Mouse (Mus musculus): ENCODE data around the gene Med23.

The Med23 gene

DNA sequence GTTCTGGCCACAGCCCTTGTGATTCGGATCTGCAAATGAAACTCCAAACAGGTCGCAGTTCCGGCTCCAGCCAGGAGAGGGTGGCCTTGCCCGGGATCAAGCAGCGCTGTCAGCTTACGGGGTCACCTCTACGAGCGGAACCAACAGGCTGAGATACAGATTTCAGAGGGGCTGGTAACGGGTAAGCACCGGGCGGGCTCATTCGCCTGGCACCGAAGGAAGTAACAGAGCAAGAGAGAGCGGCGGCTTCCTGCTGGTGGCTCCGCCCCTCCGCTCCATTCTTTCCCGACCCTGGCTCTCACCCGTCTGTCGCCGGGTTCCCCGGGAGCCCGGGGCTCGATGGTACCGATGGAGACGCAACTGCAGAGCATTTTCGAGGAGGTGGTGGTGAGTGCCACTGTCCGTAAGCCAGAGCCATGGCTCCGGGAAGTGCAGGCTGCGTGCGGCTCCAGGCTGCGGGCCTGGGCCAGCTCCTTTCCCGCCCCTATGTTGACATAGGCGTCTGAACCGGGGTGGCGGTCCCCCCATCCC is at the start of gene Med23:
Gene Med23 (plus strand): TSS at position 227 of the 531 bp plus-strand sequence.
- DNase-seq (ENCODE audit: low spot score): peak; percentile 98

DNA sequence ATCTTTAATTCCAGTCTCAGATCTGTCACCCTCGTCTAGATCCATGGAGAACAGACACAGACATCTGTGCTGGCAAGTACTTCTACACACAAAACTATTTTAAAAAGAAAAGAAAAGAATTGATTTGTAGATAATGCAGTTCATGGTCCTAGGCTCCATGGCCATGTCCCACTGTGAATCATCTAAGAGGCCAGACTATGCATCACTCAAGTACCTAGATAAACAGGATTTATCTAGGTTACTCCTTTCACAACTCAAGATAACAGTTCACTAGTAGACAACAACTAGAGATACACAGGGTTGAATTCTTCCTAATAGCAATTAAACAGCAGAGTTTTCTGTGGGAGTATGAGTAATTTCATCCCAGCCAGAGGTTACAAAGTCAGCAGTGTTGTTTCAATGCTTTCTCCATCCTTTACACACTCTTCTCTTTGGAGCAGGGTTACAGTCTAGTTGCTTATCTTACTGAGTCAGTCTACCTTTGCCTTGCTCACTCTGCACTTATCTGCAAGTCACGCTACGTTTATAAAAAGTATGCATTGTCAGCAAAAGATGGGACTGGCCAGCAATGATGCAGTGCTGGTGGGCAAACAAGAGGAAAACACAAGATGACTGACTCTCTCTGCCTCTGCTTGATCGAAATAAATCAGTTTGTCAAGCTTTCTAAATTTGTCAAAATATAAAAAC is 47.7 kb upstream of the Med23 start:
- no peak for DNase-seq (ENCODE audit: low spot score)

DNA sequence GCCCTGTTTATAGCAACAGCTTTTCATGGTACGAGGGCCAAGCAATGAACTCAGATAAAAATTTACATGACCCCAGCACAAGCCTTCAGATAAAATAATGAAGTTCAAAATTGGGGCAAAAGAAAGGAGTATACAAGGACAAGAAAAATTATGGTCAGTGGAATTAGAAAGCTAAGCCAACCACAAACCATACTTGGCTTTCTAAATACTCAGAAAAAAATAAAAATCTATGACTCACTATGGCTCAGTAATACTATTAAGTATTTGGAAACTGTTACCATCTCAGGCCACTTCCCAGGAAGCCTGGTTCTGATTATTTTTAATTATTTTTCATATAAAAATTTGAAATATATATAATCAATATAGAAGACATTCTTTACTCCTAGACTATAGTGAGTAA is 46.9 kb upstream of the Med23 start:
- no peak for DNase-seq (ENCODE audit: low spot score)

DNA sequence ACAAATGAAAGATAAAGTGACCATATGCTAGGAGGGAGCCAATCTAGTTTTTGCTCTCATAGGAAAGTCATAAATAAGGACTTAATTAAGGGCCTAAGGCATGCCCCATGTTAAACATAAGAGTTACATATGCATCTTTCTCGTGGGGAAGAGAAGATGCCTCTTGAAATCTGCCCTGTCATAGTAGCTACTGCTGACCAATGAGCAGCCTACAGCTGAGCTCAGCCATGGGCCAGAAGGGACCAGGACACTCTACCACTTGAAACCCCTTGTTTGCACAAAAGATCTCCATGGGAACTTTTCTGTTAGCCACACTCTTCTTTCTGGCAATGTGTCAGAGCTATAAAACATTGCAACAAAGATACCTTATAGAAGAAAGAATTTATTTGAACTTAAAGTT is 46.5 kb upstream of the Med23 start:
- DNase-seq (ENCODE audit: low spot score): no peak

DNA sequence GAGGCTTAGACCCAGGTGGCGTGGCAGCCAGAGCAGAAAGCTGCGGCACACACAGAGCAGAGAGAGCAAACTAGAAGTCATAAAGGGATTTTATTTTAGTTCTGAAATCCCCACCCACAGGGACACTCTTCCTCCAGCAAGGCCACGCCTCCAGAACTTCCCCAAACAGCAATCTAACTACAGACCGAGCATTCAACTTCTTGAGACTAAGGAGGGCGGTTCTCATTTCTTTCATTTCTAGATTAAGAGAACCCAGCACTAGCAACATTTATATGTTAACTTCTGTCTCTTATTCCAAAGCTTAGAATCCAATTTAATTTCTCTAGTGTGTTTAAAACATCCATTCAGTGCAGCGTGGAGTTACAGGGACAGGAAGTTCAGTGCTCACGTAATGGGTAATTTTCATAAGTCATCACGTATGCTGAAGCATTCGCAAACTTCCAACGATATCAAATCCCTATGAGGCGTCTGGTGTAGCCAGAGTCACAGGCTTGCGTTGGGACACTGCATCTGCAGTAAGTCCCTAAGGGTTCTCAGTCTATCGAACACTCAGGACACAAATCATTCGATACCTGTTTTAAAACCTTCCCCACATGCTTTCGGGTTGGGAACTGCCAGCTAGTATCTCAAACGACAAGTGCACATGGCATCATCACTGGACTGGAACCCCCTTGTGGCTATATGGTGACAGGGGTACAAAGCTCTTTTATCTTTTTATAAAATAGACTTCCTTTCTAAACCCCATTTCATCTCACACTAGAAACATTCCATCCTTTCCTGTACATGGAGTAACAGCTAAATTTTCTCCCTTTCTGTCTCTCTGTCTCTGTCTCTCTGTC is 45.9 kb upstream of the Med23 start:
- DNase-seq (ENCODE audit: low spot score): no peak

DNA sequence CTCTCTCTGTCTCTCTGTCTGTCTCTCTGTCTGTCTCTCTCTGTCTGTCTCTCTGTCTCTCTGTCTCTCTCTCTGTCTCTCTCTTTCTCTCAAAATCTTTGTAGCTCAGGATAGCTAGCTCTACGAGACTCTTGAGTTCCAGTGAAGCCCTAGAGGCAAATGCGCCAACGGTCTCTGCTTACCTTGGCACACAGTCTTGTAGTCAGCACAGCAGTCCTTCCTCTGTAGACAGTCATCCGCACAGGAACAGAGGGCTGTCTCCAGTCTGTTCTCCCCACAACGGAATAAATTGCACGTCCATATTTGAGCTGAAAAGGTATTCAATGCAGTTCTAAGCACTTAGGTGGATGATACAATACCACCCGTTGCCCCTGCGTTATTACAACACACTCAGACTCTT is 45.2 kb upstream of the Med23 start:
- DNase-seq (ENCODE audit: low spot score): no peak

DNA sequence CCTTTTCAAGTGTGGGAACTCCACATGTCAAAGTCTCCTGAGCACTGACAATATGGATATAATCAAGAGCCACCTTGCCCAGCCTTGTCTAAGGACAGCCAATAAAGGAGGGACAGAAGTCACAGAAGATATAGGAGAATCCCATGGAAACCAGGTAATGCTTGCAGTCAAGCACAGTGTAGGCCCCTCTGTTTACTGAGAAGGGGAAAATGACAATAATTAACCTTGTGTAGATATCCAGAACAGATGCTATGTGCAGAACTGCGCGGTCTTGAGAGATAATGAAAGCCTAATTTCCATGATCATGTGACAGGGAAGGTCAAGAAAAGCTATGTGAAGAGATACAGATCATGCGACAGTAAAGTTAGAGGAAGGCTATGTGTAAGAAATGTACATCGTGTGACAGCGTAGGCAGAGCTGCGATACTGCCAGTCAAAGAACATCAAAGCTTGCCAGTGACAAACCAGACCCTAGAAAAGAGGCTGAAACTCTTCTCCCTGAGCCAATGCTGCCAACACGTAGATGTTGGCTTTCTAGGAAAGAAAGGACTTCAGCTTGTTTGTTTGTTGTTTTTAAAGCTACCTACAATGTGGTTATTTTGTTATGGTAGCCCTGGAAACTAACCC is 44.2 kb upstream of the Med23 start:
- no peak for DNase-seq (ENCODE audit: low spot score)

DNA sequence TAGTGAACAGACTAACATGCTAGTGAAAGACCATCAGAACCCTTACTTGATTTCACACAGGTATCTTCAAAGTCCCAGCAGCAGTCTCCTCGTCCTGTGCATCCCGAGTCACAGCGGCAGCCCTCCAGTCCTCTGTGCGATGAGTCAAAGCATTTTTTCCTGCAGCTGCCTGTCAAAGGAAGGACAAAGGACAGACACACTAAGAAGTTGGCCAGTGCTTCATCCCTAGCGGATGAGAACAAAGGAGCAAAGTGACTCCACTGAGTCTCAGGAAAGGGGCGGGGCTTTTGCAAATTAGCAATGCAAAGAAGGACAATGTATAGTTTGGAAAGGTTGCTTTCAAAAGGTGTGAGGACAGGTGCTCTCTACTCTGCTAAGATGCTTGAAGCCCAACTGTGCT is 43.7 kb upstream of the Med23 start:
- DNase-seq (ENCODE audit: low spot score): peak; percentile 35

DNA sequence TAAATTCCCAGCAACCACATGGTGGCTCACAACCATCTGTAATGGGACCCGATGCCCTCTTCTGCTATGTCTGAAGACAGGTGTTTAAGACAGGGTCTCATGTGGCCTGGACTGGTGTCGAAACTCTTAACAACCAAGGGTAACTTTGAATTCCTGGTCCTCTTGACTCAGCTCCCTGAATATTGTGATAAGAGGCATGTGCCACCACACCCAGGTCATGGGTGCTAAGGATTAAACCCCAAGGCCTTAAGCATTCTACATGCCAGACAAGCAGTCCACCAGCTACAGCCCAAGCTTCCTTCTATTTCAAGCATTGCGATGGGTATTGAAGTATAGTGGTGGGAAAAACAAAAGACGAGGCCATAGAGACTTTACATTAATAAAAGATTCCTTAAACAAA is 41.6 kb upstream of the Med23 start:
- DNase-seq (ENCODE audit: low spot score): no peak

DNA sequence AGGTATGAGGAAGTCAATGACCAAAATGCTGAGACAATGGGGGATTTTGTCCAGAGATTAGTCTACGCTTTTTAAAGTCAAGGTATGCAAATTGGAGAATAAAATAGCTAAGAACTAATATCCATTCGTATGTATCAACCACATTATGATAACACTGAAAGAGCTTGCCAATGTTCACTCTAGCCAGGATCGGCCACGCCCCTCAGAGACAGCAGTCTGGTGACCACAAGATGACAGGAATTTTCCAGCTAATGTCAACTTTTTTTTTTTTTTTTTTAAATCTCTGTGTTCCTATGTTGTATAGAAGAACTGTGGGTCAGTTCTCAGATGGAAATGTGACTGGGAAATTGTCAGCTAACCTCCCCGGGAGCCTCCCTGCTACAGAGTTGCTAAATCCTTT is 39.3 kb upstream of the Med23 start:
- DNase-seq (ENCODE audit: low spot score): no peak

DNA sequence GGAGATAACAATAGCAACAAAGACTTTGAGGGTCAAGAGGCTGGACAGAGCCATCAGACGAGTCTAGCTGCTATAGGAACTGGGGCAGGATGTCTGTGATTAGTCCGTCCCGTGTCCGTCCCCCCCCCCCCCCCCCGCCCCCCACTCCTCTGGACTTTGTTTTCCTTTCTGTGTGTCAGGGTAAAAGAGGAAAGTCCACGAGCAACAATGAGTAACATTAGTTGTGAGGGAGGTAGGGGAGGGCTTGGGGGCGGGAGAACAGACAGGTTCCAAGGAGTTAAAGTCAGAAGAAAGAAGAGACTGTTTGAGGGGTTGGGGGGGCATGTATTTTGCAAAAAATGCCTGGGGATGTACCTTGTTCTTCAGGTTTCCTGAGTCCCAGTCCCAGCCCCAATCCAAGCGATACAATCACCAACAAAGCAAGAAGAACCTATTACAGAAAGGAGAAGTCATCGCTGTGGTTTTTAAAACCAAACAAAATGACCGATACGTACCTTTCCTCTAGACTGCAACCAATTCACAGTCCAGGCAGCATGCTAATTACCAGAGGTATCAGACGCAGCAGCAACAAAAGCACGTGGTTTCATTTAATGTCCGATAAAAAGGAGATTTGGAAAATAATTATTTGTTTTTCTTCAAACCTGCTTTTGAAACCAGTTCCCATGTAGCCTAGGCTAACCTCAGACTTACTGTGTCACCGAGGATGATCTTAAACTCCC is 38.2 kb upstream of the Med23 start:
- no peak for DNase-seq (ENCODE audit: low spot score)

DNA sequence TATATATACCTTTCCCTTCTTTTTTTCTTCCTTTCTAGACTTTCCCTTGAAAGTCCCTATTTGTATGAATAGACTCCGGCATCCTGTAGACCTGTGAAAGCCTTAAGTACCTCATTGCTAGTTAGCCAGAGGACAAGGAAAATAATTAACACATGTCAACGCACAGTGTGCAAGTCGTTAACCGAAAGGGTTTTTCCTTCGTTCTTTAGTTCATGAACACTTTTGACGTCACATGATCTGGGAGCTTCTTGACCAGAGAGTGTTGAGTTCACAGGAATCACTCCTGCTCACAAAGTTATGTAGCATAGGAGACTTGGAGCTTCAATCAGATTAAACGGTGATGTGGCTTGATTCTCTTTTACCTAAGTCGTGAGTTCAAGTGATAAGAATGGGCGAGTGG is 37.5 kb upstream of the Med23 start:
- DNase-seq (ENCODE audit: low spot score): no peak

DNA sequence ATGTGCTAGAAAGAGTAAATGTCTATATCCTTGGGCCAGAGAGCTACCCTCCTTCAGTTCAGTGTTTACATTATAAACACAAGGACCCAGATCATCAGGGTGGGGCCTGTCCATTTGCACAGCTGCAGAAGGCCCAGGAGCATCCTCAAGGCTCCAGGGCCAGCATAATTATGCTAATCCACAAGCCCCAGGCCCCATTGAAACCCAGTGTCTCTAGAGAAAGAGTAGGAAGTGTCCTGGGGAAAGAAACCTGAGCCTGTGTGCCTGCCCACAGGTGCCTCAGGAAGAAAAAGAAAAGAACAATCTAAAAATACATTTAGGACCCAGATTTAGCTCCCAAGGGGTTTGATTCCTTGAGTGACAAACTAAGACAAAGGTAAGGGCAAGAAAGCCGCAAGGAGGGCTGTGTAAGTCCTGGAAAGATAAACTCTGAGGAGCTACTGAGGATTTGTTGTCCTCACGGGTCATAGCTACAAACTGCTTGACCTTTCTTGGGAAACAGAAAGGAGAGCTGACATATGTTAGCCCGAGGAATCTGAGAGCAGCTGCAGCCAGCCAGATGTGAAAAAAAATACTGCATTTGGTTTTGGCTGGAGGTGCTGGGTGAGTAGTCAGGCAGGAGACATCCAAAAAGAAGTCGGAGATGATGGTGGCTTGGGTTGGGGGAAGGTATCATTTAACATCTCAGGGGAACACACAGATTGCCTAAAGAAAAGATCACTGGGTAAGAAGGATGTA is 35.0 kb upstream of the Med23 start:
- DNase-seq (ENCODE audit: low spot score): peak; percentile 59

DNA sequence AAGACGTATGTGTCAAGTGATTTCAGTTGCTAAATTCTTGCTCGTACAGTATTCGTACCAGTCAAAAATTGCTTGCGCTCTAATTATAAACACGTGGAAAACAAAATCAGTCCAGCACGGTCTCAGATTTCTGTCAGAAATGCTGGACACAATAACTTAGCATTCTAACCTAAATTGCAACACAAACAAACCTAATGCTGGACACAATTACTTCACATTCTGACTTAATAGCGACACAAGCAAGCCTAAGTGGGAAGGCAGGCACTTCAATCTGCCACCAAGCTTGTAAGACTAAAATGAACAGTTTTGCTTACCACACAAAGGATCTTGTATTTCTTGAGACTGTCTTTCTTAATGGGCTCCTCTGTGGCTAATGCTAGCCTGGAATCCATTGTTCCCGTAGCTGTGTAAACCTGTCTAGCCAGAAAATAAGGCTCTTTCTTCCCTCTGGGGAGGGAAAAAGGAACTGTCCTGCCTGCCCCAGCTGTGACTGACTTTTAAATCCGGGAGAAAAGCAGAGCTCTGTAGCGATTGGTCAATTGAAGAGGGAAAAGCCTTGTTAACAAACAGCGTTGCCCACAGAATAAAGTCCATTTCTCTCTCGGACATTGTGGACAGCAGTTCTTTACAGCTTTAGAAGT is 34.0 kb upstream of the Med23 start:
- peak; percentile 77 for DNase-seq (ENCODE audit: low spot score)

DNA sequence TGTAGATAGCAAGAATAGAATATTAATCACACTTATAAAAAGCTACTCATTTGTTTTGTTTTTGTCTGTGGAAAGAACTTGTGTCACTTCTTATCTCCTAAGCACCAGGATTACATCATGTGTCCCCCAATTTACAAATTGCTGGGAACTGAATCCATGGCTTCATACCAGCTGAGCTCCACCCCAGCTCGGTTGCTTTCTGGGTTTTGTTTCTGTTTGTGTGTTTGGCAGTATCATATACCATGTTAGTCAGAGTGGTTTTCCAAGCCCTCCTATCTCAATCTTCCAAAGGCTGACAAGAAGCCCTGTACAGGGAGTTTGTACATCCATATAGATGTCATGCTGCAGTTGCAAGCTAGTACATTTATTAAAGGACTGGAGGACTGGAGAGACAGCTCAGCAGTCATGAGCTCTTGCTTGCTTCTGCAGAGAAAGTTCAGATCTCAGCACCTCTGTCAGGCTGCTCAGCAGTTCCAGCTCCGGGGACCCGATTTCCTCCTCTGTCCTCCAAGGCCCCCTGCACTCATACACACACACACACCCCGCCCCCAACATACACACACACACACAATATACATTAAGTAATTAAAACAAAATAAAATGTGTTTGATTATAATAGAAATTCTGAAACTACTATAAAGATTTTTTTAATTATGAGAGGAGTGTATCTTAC is 33.3 kb upstream of the Med23 start:
- no peak for DNase-seq (ENCODE audit: low spot score)

DNA sequence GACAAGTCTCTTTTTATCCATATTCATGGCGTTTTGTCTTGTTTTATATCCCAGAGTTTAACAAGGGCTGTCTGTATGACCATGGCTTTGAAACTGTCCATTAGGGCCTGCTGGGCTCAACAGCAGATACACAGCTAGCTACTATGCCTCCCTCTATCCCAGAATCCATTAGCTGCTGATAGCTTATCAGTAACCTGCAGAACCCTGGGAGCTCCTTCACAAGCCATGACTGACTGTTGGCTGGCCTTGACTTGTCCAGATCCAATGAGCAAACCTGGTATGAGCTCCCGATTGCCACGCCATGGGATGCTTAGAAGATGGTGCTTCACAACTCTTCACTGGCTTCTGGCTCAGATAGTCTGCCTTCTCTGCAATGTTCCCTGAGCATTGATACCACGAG is 29.0 kb upstream of the Med23 start:
- no peak for DNase-seq (ENCODE audit: low spot score)

DNA sequence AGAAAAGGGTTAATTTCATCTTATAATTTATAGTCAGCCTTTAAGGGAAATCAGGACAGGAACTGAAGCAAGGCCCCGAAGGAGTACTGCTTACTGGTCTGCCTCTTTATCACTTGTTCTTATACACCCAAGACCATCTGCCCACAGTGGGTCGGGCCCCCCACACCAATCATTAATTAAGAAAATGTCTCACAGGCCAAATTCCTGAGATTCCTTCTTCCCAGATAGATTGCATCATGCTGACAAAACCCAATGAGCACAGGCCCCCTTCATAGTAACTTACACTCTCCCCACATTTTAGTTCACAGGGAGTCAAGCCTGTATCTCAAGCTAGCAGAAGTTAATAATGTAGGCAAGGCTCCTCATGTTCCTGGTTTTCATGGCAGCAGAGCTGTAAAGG is 27.8 kb upstream of the Med23 start:
- no peak for DNase-seq (ENCODE audit: low spot score)

DNA sequence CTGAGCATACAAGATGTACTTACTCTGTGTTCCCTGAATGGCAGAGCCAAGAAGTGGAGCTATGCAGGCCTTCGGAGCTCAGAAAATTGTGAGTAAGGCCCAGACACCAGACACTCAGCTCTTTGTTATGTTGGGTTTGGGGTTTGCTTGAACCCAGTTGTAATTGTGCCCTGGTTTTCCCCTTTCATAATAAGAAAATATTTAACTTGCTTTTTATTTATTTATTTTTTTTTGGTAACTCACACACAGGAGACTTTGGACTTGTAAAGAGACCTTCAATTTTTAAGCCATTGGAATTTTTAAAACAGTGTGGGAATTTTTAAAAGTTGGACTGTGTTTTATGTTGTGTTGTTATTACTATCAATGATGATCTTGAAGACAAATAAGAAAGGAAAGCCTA is 27.1 kb upstream of the Med23 start, which contains the start of gene Enpp3:
Gene Enpp3 (minus strand): TSS at position 148 of the 400 bp plus-strand sequence.
- no peak for DNase-seq (ENCODE audit: low spot score)

DNA sequence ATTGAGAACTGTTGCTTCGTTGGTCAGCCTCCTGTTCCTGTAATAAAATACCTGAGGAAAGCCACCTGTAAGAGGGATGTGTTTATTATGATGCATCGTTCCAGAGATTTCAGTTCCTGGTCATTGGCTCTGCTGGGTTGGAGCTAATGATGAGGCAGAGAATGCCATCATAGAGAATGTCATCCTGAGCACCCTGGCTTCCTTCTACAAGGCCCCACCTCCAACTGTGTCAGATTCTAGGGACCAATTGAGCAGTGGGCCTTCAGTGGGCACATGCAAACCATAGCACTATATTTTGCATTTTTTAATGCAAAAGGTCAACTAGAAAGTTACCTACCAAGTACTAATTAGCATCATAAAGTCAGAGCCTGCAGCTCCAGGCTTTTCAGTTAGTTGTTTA is 6.6 kb upstream of the Med23 start:
- DNase-seq (ENCODE audit: low spot score): no peak

DNA sequence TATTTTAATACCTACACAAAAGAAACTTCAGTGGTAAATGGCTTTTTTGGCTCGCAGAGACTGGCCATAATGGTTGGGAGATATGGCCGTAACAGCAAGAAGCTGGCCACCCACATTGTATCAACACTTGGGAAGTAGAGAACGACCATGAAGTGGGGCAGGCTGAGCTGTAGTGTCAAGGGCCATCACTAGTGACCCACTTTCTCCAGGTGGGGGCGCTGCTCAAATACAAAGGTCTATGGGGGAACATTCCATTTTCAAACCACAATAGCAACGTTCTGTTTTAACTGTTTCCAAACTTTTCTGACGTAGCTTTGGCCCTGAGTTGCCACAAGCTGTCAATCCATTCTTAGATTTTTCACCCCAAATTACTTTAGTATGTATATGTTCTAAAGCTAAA is 5.4 kb upstream of the Med23 start:
- DNase-seq (ENCODE audit: low spot score): no peak
